Mouse (Mus musculus) common myeloid progenitor, adult 5-6 weeks (primary cell): ENCODE measurements around the gene Ksr1. TPM values are rescaled to one million over a fixed set of nuclear protein-coding genes. Genes with fewer than 3 reads are reported as not detected.
A peak's percentile ranks its signal among the peaks of the same experiment; 100 is the strongest.

Experiments
- ATAC-seq: replicated peaks from 2 replicates; pipeline ENCODE4 v1.8.0; 2016; ENCODE audit warnings: low read depth, mild to moderate bottlenecking, moderate TSS enrichment, inconsistent platforms; ENCODE audit not compliant: poor library complexity, severe bottlenecking
- total RNA-seq: library from RNA; stranded (forward); fragments of 200-1000, 187-1606 nt; gene quantifications from 2 replicates; pipeline ENCODE4 v1.2.3, GENCODE M21; 2017

The Ksr1 gene
- total RNA-seq, 1 experiment from 2014 or later: 7.9 TPM

DNA sequence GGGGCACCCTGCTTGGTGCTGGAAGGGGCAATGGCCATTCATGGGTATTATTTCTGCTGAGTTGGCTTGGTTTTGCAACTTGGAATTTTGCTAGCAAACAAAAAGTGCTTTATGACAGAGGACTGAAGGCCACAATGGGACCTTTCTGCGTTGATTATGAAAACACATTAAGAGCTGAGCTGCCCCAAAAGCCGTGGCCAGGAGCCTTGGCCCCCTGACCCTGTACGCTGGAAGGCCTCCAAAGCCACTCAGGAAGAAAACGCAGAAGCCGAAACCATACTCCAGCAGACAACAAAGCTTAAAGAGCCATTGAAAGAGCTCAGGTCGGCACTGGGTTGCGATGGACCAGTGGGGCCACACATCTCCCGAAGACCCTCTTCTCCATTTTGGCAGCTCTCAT, 47.2 kb downstream of the Ksr1 start:
- ATAC-seq: no peak

DNA sequence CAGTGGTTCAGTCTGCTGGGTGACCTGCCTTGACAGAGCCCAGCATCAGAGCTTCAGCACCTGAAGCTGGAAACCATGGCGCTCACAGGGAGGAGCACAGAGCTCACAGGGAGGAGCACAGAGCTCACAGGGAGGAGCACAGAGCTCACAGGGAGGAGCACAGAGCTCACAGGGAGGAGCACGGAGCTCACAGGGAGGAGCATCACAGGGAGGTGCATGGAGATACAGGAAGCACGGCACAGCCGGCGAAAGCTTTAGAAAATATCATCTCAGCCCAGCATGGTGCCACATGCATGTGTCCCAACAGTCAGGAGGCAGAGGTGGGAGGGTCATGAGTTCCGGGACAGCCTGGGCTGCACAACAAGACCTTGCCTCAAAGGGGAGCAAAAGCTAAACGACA, 48.5 kb downstream of the Ksr1 start:
- ATAC-seq: no peak

DNA sequence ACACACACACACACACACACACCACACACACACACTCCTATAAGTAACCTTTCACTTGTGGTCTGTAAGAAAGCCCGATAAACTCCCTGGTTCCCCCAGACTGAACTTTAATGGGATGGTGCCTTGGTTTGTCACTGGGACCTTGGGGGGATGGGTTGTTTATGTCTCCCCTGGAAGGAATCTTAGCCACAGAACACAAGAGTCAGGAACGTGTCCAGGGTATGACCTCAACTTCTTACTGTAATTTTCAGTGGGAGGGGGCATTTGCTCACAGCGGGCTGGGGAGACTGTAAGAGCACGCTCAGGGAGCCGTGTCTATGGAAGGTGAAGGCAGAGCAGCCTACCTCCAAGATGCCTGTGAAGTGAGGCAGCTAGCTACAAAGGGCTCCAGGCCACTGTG, 49.5 kb downstream of the Ksr1 start:
- no peak for ATAC-seq

DNA sequence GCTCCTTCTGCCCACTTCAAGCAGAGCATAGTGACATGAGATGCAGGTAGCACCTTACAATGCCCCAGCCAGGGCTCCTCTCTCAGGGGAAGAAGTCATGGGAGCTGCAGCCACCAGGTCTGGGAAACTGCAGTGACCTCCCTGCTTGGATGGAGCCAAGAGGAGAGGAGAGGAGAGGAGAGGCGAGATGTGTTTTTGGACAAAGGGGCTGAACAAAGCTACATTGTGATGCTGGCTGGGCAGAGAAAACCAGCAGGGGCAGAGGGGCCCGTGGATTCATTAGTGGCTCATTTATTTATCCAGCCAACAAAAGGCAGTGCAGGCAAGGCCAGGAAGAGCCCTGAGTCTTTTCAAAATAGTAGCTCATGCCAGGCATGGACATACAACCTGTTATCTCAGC, 50.5 kb downstream of the Ksr1 start:
- ATAC-seq: no peak

DNA sequence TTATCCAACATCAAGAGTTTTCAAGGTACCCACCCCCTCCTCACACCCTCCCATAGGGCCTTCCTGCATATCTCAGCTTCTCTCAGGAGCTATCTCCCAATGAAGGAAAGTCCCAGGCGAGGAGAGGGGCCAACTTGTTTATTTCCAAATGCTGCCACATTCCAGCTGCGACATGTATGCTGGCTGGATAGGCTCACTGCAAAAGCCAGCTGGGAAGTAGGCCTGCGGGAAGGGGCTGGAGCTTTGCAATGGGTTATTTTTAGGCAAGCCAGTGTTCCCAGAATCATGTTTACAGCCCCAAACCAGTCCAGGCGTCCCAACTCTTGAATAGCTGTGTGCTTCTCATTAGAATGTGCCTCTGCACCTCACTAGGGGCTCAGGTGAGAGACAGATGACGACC, 51.5 kb downstream of the Ksr1 start:
- no peak for ATAC-seq

DNA sequence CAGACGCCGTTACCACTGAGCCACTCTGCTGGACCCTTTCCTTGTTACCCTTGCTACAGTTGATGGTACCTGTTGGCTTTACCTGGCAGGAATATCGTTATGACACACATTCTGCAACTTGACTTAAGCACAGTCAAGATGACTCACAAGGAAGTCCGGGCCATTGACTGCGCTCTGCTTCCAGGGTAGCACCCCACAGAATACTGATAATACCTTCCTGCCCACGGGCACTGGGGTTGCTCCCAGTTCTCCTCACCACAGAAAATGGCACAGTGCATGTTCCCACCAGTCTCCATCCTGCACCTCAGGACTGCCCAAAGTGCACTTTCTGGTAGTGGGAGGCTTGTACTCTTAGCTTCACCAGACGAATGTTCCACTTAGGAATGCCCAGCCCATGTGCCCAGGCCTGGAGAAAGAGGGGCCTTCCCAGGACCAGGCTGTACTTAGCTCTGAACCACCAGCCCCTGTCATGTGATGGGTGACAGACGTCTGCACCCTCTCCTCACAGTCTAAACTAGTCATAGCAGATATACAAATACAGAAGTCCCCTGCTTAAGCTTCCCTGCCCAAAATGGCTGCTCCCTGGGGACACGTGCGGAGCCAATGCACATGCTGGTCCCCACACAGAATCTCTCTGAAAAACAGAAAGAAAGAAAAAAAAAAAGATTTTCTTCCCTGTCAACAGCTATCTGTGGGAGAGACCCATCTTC, 52.1 kb downstream of the Ksr1 start:
- no peak for ATAC-seq

DNA sequence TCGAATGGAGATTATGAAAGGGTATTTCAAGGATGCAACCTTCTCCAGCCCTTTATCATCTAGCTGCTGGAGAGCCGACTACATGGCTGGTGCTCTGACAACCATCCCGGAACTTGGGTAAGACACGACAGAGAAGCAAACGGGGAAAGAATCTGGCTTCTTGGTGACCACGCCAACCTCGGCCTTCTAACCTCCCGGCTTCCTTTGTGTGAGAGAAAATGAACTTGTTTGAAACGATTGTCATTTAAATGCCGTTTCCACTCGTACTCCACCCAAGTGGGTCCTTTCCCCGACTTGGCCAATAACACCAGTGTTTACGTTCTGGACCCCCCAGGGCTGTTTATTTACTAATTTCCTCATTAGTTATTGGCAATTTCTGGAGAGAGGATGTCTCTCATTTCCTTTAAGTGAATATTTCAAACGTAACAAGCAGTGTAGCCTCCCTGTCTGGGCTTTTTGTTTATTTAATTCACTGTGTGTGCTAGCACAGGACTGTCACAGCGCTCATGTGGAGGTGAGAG, 52.8 kb downstream of the Ksr1 start:
- ATAC-seq: no peak

DNA sequence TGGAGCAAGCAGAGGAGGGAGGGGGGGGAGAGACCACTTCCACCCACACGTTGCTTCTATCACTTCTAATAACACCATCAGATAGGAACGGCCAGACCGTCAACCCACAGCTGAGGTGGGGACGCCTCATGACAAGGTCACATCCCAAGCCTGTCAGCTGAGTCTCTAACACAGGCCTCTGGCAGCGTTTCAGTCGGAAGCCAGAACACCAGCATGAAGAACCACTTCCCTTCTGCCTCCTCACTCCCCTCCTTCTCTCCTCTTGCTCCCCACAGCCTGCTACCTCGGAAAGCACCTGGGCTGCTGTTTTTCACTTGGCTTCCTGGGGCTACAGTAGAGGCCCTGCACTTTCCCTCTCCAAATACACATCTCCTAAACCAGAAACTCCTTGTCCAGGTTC, 53.4 kb downstream of the Ksr1 start:
- ATAC-seq: peak; percentile 49

DNA sequence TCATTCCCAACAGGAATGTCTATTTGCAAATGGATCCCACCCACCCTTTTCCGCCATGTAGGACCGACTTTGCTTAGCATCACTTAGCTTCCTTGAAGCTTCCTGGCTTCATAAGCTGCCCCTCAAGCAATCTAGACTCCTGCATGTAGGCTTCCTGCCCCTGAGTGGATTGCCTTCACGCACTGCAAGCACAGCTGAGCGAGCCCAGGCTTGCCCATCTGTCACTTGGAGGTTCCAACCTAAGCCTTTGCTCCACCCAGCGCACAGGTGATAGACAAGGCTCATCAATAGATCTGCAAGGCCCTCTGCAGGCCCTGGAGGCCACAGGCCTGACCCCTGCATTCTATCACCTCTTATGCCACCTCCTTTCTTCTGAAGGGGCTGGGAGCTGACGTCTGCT, 54.0 kb downstream of the Ksr1 start:
- ATAC-seq: no peak

DNA sequence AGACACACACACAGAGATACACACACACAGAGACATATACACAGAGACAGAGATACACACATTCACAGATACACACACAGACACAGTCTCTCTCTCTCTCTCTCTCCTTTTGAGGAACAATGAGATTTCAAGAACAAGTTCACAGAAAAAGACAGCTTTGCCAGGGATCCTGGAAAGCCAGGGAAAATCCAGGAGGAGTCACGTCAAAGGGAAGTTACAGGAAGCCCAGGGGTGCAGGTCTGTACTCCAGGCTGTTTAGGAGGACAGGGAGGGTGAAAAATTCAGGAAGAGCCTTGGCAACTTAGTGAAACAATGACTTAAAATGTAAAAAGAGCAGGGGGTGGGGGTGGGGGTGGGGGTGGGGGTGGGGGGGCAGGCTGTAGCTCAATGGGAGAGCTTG, 56.5 kb downstream of the Ksr1 start:
- no peak for ATAC-seq

DNA sequence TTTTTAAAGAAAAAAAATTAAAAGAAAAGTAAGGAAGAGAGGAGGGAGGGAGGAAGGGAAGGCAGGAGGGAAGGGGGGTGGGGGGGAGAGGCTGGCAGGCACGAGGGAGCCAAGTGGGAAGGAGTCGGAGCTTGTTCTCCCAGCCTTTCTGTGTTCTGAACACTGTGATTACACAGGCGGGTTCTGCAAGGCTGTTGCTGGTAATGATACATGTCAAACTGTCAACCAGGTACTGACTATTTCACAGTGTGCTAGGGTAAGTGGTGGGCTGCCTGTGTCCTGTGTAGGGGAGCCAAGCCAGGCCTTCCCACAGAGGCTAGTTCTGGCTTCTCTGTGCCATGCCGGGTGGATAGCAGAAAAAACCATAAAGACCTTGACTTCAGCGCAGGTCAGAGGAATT, 57.2 kb downstream of the Ksr1 start:
- no peak for ATAC-seq

DNA sequence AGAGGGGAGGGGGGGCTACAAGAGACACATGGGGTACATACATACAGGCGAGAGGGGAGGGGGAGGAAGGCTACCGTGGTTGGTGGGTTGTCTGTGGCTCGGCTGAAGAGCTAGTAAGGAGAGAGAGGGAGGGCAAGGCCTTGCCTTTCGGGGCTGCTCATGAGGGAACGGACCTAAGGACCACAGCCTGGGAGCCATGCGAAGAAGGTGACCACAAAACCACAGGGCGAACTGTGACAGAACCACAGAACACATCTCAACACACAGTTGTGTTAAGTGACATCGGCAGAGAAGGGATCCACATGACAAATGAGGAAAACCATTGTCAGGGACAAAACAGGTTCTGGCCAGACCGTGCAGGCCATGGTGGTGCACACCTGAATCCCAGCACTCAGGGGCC, 57.9 kb downstream of the Ksr1 start:
- ATAC-seq: peak; percentile 62

DNA sequence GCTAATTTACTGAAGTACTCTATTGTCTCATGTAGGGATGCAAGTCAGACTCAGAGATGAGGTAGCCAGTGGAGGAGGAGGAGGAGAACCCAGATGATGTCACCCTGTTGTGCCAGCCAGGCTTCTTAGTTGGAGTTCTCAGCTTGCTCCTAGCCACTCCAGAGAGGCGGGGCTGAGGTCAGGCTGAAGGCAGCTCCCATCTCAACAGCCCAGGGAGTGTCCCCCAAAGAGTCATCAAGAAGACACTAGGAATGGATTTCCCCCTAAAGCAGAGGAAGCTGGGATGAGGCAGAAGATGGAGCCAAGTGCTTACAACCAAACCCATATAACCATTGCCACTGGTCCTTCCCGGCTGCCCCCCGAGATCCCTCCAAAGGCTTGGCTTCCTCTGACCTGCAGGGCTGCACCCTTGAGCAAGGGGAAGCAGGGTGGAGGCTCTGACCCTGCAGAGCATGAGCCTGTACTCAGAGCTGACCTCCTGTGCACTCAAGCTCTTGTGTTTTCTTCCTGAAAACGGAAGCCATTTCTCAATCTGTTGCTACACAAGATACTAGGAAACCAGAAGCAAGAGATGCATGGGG, 58.4 kb downstream of the Ksr1 start:
- peak; percentile 55 for ATAC-seq

DNA sequence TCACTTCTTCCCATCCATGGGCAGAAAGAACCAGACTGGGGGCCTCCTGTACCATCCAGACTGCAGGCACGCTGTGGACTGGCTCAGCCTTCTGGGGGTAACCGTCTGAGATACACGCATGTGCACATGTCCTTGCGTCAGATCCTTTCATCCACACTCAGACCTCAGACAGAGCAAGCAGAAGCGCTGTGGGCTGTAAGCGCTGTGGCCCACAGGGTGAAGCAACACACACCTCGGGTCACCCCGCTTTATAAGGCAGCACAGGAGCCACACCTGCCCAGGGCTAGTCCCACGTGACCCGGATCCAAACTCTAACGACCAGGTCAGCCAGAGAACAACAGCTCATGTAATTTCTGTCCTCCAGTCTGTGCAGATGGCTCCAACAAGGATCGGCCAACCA, 59.4 kb downstream of the Ksr1 start:
- ATAC-seq: 0 out of 2 replicates have a peak, but pooled peaks have one; percentile 10

DNA sequence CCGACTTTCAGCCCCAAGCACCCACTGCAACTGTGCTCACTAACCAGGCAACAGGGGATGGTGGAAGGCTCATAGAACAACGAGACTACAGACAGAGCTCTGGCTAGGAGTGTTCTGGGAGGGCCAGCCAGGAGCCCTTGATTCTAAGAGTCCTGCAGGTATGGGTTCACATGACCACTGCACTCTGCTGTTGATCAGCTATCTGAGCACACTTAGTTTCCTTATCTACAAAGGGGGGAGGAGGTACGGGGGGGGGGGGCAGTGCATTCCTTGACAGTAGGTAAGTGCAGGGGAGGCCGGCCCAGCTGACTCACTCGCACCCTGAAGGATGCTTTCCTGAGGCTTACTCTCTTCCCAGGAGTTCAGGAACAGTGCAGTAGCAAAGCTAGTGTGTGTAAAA, 61.1 kb downstream of the Ksr1 start:
- ATAC-seq: no peak

DNA sequence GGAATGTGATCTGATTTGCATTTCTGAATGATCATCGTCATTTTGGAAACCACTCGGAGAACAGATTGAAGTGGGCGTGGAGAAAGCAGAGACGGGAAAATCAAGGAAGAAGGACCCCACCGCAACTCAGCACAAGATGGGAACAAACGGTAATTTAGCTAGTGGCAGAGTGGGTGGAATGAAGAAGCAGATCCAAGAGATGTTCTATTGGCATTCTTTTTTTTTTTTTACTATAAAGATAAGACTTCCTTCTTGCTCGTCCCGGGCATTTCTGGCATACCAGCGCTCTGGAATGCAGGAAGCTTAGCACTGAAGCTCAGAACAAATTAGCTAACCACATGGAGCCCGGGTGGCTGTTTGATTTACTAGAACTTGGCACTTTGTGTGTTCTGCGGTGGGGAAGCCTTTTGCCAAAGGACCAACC, 63.2 kb downstream of the Ksr1 start:
- no peak for ATAC-seq

DNA sequence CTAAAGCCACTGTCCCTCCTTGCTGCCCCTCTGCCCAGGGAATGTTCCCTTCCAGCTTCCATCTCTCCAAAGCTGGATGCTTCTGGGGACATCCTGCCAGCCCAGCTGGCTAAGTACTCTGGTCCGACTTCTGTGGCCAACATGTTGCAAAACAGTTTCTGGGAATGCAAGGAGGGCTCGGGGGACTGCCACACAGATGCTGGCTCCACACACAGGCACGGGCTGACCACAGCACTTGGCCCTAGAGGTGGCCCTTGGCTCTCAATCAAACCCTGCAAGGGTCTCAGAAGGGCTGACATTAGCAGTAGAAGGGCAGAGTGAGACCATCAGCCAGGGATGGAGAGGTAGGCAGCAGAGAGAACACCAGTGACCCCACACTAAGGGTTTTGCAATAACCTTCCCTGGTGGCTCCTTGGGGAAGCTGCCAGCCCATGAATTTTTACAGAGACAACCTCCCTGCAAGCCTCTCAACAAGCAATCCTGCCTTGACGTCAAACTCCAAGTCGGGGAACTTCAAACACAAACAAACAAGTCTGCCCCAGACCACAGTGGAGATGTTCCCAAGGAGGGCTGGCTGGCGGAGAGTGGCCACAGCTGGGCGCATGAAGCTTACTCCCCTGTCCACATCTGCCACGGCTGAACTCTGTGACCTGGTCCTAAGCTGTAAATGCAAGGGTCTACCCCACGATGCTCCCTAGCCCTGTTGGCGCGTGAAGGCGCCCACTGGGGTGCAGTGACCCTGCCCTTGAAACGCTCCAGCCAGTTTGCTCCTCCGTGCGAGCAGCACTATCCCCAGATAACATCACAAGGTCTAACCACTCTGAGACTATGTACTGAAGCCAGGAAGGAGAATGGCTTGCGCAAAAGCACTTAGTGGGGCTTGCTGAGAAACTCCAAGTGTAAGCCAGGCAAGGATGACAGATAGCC, 65.0 kb downstream of the Ksr1 start:
- ATAC-seq: no peak

DNA sequence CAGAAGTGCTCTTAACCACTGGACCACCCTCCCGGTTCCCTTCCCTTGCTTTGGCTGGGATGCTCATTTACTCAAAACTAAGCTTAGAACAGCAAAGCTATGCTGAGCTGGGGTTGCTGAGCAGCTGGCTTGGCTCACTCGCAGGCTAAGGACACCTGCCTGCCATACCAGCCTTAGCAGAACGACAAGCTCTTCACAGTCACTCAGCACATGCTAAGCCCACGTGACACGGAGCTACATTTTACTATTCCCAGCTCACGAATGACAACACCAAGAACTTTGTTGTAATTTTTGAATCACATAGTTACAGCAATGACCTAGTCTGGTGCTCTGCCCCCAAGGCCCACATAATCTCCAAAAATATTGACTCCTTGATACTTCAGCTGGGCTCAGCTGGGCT, 66.1 kb downstream of the Ksr1 start:
- ATAC-seq: no peak

DNA sequence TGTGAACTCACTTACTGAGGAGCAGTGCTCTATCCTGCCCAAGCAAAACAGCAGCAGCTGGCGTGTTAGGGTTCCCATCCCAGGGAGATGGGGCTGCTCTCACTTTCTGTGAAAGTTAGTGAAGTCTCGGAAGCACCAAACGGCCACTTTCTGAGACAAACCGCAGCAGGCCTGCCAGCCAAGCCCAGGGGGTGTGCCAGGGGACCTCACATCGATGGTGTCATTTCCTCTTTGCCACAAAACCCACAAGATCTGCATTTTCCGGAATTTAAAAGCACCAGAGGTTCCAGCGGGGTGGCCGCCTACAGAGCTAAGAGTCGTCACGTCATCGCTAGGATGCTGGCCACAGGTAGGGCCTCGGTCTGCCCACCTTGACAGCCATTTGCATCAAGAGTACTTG, 69.7 kb downstream of the Ksr1 start:
- ATAC-seq: peak; percentile 81

DNA sequence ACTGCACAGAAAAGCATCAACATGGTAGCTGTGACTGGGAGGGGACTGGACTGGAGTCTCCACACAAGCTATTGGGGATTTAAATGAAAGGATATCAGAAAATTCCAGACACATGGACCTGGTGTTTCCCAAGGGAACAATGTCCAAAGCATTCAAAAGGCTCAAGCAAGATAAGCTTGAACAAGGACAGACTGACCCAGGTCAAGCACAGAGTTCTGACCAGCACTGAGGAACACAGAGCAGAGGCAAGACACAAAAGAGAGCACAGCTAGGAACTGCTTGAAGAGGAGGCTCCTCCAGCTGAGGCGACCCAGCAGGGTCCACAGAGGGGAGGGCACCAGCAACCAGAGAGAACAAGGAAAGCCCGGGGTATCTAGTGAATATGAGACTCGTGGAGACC, 71.2 kb downstream of the Ksr1 start:
- ATAC-seq: no peak

DNA sequence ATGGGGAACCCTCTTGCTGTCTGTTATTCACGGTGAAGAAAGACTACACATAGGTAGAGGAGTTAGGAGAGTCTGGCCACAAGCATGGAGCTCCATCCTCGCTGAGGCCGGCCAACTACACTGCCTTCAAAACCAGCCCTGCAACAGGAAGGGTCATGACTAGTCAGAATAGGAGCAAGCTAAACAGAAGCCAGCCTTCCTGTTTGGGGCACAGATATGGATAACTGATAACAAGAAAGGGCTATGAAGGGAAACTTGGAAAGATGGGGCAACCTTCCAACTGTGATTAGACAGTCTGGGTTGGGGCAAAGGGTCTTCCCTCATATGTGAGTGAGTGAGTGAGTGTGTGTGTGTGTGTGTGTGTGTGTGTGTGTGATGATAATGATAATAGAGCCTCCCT, 71.6 kb downstream of the Ksr1 start:
- no peak for ATAC-seq
